Mouse (Mus musculus) cerebellum, adult 9-11 months (tissue): Measurements from ENCODE around the gene Trim11.
"Not testable (repeated sequence)": the region's sequence is repeated elsewhere in the genome, so short reads cannot be mapped to it uniquely, and the experiment has no call there.

ENCODE experiments used
- DNase-seq: peaks from one replicate; pipeline ENCODE4 v3.0.0; 2022

The Trim11 gene

GRCm38 (mm10) chr11:58978027-58978705 is at the start of gene Trim11:
Trim11 (plus strand) TSS chr11:58978093.
- peak; percentile 67 for DNase-seq

GRCm38 (mm10) chr11:58929055-58929454 is 48.8 kb upstream of the Trim11 start:
- DNase-seq = no peak

GRCm38 (mm10) chr11:58929641-58930040 is 48.3 kb upstream of the Trim11 start:
- no peak for DNase-seq

GRCm38 (mm10) chr11:58930254-58930653 is 47.6 kb upstream of the Trim11 start:
- no peak for DNase-seq

GRCm38 (mm10) chr11:58931576-58931975 is 46.3 kb upstream of the Trim11 start:
- DNase-seq = no peak

- peak; percentile 50 for DNase-seq
Observed at GRCm38 (mm10) chr11:58937909-58938308, 40.0 kb upstream of the Trim11 start.

- peak; percentile 96 for DNase-seq
Observed at GRCm38 (mm10) chr11:58938322-58939087, 39.4 kb upstream of the Trim11 start, which contains the start of gene Rnf187. Rnf187 (minus strand) TSS chr11:58938916.

GRCm38 (mm10) chr11:58939088-58939439 is 38.8 kb upstream of the Trim11 start:
- DNase-seq = no peak

GRCm38 (mm10) chr11:58944136-58944535 is 33.8 kb upstream of the Trim11 start:
- DNase-seq = no peak

GRCm38 (mm10) chr11:58947306-58947705 is 30.6 kb upstream of the Trim11 start:
- peak; percentile 58 for DNase-seq

- peak; percentile 85 for DNase-seq
Observed at GRCm38 (mm10) chr11:58947798-58948528, 29.9 kb upstream of the Trim11 start.

GRCm38 (mm10) chr11:58948542-58949479 is 29.1 kb upstream of the Trim11 start, which contains the start of gene Hist3h2ba:
Hist3h2ba (plus strand) TSS chr11:58948920.
- DNase-seq = peak; percentile 92

GRCm38 (mm10) chr11:58949480-58950431 is 28.1 kb upstream of the Trim11 start:
- DNase-seq = peak; percentile 86

- peak; percentile 50 for DNase-seq
Observed at GRCm38 (mm10) chr11:58951210-58951609, 26.7 kb upstream of the Trim11 start.

GRCm38 (mm10) chr11:58953351-58954169 is 24.3 kb upstream of the Trim11 start:
- no peak for DNase-seq

GRCm38 (mm10) chr11:58954170-58954419 is 23.8 kb upstream of the Trim11 start:
- not testable (repeated sequence) for DNase-seq

- peak; percentile 97 for DNase-seq
Observed at GRCm38 (mm10) chr11:58954420-58955142, 23.3 kb upstream of the Trim11 start, which contains the start of the genes Hist3h2a and Trim17. Hist3h2a (plus strand) TSS chr11:58954685. Trim17 (plus strand) TSS chr11:58954685.

GRCm38 (mm10) chr11:58955143-58955867 is 22.6 kb upstream of the Trim11 start:
- peak; percentile 63 for DNase-seq

GRCm38 (mm10) chr11:58955868-58956257 is 22.0 kb upstream of the Trim11 start:
- DNase-seq = no peak
